Mouse (Mus musculus) adrenal gland, postnatal 14 days (tissue): Measurements from ENCODE around the gene Cradd. TPM values are rescaled to one million over a fixed set of nuclear protein-coding genes. Genes with fewer than 3 reads are reported as not detected.

Source experiments
- DNase-seq: peaks from one replicate; pipeline ENCODE4 v3.0.0; 2021; ENCODE audit warnings: mixed read lengths
- total RNA-seq: library from RNA; stranded (reverse); gene quantifications from 2 replicates; pipeline ENCODE4 v1.2.3, GENCODE M21; 2021

Gene Cradd
- total RNA-seq, 1 experiment from 2014 or later: 11.7 TPM

DNA sequence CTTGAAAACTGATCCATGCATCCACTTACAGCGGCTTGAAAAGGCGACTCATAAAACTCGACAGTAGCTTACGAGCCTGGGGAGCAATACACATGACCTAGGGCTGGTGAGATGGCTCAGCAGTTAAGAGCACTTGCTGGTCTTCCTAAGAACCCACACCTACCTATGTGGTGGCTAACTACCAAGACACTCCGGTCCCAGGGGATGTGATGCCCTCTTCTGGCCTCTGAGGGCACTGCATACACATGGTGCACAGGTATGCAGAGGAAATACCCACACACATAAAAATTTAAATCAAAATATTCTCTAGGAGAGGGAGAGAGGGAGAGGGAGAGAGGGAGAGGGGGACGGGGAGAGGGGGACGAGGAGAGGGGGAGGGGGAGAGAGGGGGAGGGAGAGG lies 167.5 kb downstream of the Cradd start:
- no peak for DNase-seq

DNA sequence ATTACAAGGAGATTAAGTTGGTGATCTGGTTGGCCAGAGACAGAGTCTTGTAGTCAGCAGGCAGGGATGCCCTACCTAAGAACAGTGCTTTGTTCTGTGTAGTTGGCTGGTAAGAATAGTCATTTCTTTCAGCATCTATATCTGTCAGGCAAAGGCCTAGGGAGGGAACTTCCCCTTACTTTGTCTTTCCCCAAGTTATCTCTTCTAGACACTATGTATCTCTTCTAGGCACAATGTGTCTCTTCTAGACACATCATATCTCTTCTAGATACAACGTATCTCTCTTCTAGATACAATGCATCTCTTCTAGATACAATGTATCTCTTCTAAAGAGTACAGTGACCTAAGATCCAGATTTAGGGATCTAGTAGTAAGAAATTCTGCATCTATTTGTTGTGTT lies 169.3 kb downstream of the Cradd start:
- DNase-seq: no peak

DNA sequence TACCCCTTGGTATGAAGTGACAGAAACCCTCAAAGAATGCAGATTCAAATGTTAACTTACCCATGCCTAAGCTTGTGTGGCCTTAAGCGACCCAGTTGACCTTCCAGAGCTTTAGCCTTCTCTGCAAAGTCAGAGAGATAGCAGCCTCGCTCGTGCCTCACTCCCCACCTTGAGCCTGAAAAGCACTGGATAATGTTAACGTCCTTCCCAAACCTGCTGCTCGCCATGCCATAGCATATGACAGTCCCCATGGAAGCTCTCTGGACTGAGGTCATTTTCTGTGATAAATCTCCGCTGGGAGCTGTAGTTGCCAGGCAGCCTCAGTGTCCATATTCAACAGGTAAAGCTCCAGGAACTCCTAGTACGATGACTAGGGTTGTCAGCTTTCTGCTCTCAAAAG lies 170.7 kb downstream of the Cradd start:
- DNase-seq: no peak

DNA sequence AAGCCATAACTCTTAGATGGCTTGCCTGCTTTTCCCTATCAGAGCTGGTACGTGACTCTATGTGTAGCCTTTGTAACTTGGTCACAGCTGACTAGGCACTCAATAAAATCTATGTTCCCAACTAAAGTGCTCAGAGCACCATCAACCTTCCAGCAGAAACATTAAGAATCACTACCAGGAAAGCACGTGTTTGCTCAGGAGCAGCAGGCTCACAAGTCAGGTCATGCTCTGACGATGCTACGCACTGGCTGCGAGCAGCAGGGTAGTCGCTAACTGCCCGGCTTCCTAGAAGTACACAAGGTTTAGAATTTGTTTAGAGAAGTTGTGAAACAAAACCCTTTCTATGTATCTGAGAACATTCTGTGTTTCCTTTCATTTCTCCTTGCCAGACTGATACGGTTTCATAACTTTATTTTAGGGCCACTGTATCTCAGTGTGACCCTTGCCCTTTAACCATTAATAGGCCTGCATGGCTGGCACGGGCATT lies 171.4 kb downstream of the Cradd start:
- no peak for DNase-seq

DNA sequence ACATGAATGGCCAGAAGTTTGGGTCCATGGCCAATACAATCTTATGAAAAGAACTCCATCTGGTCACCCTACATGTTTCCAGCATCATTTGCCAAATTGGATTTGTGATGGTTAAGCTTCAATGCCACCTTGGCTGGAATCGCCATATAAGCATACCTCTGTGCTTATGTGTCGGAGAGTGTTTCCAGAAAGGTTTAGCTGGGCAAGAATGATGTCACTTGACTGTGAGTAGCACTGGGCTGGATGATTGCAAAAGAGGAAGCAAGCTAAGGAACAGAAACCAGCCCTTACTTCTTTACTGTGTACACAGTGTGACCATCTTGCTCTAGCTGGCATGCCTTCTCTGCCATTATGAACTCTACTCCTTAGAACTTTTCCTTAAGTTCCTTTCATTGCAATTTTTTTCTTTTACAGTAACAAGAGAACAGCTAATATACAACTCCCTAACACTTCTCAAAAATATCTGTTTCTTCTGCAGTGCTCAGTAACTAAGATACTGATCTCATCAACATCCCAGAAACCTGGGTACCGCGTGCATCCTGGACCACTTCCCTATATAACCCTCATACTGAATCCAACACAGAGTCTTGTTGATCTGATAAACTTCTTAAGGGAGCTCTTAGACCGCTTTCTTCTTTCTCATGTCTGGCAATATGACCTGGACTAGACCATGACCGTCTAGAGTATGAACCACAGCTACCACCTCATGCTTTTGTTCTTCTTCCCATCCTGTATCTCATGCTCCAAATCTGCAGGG lies 172.7 kb downstream of the Cradd start:
- no peak for DNase-seq

DNA sequence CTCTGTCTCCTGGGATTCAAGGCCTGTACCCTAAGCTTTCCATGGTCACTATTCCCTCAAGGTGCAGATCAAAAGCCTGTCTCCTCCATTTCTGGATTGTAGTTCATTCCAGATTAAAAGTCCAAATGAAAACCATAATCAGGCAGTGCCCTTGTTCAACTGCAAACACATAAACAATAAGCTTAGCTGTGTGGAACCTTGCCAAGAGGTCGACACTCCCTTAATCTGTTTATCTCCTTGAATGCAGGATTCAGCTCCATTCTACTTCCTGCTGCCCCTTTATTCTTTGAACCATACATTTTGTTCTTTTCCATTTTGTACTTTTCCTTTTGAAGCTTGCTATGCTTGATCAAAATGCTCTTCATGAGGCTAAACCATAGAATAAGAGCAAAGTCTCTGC lies 174.3 kb downstream of the Cradd start:
- no peak for DNase-seq

DNA sequence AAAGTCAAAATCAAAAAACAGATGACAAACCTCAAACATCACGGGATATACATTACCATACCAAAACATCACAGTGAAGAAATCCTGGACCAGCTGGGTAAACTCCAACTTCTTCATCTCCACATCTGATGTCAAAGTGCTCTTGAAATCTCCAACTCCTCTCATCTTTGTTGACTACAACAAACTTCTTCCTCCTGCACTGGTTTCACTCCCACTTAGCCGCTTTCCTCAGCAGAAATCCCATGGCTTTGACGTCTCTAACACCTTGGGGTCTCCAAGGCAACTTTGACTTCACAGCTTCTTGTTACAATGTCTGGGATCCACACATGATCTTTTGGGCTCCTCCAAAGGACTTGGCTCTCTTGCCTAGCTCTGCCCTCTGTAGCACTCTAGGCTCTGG lies 175.3 kb downstream of the Cradd start:
- no peak for DNase-seq

DNA sequence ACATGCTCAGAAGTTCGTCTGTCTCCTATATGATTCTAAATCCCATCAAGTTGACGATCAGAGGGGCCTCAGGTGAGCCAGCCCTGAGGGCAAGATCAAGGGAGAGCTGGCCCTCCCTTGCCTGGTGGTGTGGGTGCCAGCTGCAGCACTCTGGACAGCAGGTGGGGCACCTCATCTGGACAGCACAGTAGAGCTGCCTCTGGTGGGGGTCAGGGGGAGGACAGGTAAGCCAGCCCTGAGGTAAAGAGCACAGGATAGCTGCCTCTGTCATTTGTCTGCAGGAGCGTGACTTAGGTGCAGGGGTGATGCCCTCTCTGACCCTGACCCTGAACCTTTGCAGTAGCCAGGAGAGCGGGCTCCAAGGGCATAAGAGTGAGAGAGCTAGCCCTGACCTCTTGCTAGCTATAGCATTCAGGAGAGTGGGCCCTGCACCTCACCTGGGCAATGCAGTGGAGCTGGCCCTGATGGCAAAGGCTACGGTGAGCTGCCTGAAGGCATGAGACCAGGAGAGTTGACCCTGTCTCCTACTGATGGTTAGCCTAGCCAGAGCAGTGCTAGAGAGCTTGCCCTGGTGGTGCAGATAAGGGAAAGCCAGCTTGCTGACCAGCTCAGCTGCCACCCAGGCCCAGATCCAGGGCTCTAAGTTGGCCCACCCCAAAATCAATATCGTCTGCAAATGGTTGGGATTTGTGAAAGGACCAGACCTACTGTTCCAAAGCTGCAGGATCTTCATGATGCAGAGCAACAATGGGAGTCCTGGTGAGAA lies 176.6 kb downstream of the Cradd start:
- no peak for DNase-seq

DNA sequence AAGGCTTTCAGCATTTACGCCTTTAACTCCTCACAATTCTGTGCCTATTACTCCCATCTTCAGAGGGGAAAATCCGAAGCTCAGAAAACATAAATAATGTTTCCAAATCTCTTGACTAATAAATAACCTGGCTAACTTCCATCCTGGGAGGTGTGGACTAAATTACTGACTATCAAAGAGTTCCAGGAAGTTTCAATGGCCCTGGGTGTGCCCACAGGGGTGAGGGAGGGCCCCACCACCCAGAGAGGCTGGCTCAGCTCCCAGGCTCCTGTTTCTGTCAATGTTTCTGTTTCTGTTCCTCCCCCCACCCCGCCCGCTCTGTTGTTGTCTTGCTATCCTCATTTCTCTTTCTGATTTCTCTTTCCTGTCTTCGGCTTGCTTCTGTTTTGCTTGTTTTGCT lies 177.4 kb downstream of the Cradd start:
- DNase-seq: peak; percentile 57

DNA sequence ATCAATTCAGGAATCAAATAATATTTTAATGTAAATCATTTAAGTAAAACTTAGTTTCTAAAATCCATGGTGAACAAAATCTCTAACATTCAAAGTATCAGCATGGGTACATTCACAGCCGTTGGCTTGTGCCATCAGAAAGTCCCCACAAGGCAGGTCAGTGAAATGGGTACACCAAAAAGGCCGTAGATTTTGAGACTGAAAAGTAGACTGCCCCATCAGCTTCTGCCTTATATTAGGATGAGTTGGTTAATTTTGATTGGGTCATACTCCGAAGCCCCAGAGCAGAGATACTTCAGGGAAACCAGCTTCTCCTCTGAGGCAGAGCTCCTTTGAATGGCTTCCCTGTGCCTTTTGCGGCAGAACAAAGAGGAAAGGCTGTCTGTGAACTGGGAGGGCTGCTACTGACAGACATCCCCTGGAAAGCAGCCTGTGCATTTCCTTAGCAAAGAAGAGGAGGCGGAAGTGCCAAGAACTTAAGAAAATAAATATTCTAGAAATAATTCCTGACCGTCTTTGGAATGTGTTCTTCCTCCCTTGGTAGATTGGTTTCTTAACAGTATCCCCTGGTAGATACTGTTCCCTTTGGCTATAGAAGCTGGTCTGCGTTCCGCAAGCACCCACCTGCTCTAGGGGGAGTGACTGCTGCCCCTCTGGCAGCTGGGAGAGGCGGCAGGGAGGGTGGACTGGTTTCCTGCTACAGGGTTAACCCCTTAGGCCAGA lies 178.6 kb downstream of the Cradd start:
- no peak for DNase-seq

DNA sequence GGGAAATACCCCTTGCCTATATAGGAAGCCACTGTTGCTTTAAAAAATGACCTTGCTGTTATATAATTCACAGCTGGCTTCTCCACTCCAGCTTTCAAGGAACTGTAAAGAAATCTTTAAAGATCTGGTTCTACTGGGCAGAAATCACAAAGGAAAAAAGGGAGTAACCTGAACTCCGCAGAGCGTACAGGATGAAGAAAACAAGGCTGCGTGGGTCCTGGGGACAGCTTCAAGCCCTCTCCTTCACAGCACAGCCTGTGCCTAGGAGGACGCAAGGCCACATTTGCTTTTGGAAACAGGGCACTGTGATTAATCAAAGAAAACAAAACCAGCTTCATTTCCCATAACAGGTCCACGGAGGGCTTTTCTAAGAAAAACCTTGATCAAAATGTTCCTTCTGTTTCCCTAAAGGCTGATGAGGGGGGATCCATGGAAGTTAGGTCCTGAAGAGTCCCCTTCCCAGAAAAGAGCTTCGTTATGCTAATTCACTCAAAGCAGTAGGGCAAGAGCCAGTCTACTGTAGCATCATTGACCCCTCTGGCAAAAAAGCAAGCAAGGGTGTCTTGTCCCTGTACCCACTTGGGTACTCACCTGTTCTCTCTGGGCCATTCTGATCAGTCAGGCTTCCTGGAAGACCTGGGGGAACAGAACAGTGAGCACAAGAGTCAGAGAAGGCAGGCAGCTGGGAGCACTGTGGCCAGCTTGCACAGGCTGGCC lies 179.4 kb downstream of the Cradd start:
- no peak for DNase-seq

DNA sequence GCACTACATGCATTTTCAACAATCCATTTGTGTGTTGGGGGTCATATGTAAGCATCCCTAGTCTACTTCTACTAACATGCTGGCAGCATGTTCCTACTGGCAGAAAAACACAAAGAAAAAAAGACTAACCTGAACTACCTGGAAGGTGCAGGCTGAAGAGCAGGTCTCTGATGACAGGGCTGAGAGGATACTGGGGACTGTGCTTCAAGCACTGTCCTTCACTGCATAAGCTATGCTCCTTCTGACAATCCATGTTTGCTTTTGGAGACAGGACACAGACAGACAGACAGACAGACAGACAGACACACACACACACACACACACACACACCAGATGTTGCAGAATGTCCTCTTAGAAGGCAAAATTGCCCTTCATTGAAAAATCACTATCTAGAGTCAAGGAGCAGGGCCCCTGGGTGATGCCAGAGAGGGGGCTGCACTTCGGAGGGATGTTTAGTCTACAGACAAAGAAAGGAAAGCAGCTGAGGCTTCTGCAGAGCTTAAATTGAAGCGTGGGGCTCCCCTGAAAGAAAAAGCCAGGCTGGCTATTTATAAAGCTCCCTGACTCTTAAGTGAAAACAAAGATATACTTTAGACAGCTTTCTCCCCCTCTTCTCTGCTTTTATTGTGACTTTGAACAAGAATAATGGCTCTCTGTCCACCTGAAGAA lies 180.4 kb downstream of the Cradd start:
- no peak for DNase-seq

DNA sequence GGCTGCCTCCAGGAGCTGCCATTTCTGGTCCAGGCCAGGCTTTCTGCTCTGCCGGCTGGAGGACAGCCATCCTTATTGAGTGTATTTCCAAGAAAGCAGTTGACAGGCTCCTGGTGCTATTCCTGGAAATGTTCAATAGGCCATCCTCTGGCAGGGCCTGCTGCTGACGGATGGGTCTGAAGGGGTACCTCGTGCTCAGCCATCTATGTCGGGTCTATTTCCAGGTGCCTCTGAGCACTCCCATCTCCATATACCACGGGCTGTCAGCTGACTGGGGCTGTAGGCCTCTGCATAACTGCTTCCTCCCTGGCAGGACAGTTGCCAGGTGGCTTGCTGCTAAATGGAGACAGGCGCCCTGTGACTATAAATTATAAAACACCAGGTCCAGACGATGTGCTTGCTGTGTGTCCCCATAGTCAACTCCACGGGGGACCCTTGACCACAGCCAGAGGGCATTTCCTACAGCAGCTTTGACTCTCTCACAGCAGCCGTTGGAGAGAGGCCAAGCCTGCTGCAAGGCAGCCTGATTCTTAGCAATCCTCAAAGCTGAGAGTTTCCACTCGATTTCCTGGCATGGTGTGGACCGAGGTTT lies 181.0 kb downstream of the Cradd start:
- peak; percentile 81 for DNase-seq

DNA sequence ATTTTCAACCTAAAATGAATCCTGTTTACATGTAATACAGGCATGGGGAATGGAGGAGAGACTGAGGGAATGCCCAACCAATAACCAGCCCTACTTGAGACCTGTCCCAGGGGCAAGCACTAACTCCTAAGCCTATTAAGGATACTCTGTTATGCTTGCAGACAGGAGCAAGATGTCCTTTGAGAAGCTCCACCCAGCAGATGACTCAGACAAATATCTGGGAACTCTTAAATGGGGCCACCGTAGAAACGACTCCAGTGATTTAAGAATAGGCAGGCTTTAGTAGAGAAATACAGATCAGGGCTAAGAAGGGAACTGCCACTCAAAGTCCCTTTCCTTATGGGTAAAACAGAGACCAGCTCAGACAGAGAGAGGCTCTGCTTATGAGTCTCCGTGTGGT lies 182.9 kb downstream of the Cradd start:
- no peak for DNase-seq

DNA sequence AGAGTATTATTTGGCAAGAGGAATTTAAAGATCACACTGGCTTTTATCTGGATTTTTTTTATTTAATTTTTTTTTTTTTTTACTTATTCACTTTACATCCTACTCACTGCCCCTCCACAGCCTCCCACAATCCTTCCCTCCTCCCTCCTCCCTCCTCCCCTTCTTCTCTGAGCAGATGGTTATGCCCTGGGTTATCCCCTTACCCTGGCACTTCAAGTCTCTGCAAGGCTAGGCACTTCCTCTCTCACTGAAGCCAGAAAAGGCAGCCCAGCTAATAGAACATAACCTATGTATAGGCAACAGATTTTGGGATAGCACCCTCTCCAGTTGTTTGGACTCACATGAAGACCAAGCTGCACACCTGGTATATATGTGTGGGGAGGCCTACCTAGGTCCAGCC lies 183.7 kb downstream of the Cradd start:
- DNase-seq: no peak

DNA sequence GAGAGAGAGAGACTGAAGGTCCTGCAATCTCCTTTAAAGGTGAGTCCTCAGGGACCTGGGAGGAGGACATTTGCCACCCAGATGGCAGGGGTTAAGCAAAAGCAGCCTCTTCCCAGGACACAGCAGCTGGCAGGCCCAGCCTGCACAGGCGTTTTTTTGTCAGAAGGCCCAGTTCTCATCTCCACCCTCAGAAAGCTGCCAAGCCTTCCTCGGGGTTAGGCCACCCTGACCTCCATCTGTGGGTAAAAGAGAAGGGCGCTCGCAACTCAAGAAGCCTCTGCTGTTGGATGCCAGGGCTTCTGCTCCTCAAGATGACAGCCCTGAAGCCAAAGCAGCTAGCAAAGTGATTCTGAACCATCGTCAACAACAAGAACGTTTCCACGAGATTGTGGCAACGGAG lies 184.3 kb downstream of the Cradd start:
- no peak for DNase-seq

DNA sequence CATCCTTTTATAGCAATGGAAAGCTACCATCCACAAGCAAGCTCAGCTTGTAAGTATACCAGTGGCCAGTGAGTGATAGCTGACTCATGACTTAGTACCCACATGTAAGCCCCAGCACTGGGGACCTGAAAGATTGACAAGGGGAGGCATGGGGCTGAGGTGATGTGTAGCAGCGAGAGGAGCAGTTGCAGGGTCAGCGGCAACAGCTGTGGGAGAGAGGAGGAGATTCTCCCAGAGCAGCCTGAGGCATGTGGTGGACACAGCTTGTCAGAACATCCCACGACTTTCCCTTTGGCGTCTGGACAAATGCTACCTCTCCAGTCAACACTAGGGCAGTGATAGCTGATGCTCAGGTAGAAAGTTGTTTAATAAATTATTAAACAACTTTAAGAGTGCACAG lies 190.9 kb downstream of the Cradd start:
- no peak for DNase-seq
